Mouse (Mus musculus): Measurements from ENCODE around the gene Rps9. TPM values are rescaled to one million over a fixed set of nuclear protein-coding genes. Genes with fewer than 3 reads are reported as not detected.

Gene Rps9
- 1,151 and 1,302 TPM in 2 replicates for polyA plus RNA-seq (2016; fragmentation: Nextera tagmentation; extraction: Ambion mirVana)

- Histone ChIP-seq H3K27ac (peak within 1 kb of the TSS; percentile 97), H3K4me1 (replicated peaks) (peaks cover 27% of the 10 kb centered on the region), H3K36me3 (peaks cover 70% of the 10 kb centered on the region), H3K9me3 (no peaks in the 10 kb centered on the region), H3K4me3 (peak within 1 kb of the TSS; percentile 89), H3K27me3 (ENCODE audit: insufficient read depth, poor library complexity, severe bottlenecking) (no peaks in the 10 kb centered on the region)
- WGBS, result under 1% methylated on average over 42 of the region's 42 CpGs
- peak; percentile 96 for DNase-seq (ENCODE audit: low spot score)
These were observed at the start of gene Rps9 for GRCm38 (mm10) chr7:3703879-3704441. Rps9 (plus strand) TSS chr7:3703993.

DNA sequence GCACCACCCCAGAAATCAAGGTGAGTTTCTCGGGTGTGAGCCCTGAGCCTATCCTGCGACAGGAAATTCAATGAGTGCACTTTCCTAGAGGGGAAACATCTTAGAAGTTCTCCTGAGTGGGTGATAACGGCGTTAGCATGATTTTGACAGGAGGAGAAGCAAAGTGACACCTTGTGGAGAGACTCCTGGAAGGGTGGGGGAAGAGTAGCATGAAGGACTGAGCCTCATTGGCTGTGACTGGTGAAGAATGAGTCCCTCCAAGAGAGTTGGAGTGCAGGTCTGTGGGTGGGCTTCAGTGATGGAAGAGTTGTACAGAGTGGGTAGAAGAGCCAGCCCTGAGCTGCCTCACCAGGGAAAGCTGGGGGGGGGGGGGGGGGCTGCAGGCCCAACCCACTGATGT, 46.8 kb upstream of the Rps9 start:
- no peaks in the 10 kb centered on the region for H3K27me3 ChIP-seq (ENCODE audit: insufficient read depth, poor library complexity, severe bottlenecking)
- DNase-seq (ENCODE audit: low spot score), result no peak
- peaks cover 100% of the 10 kb centered on the region for H3K36me3 ChIP-seq
- no peaks in the 10 kb centered on the region for H3K9me3 ChIP-seq
- no peak overlapping the region for H3K27ac ChIP-seq
- no peak overlapping the region for H3K4me3 ChIP-seq
- WGBS, result 95% methylated on average over 4 of the region's 4 CpGs
- no peaks in the 10 kb centered on the region for H3K4me1 ChIP-seq (replicated peaks)

- Histone ChIP-seq H3K4me3 (no peak overlapping the region), H3K36me3 (peaks cover 100% of the 10 kb centered on the region), H3K27ac (no peak overlapping the region), H3K9me3 (no peaks in the 10 kb centered on the region), H3K4me1 (replicated peaks) (peaks cover 3% of the 10 kb centered on the region), H3K27me3 (ENCODE audit: insufficient read depth, poor library complexity, severe bottlenecking) (no peaks in the 10 kb centered on the region)
- 96% methylated on average over 14 of the region's 14 CpGs for WGBS
- DNase-seq (ENCODE audit: low spot score), result no peak
These were observed 45.2 kb upstream of the Rps9 start for GRCm38 (mm10) chr7:3658578-3658977.

DNA sequence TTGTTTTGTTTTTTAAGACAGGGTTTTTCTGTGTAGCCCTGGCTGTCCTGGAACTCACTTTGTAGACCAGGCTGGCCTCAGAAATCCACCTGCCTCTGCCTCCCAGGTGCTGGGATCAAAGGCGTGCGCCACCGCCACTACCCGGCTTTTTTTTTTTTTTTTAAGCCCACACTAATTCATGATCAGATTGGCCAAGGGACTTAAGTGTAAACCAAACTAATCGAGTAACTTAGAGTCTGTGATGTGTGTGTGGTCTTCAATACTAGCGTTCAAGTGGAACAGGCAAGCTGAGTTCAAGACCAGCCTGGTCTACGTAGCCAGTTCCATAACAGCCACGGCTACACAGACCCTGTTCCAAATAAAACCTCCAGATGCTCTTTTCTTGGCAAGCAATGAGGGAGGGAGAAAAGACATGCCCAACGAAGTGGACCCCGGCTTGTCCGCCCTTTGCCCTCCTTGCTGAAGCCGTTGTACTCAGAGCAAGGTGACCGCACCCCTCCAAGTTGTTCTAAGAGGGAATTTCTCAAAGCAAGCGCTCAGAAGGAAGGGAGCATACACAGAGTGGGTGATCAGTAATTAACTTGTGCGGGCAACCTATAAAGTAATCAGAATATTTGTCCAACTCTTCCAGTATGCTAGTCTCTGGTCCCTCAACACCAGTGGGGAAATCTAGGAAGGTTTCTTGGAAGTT, 39.1 kb upstream of the Rps9 start:
- Histone ChIP-seq H3K4me3 (peak overlapping the region; percentile 79), H3K4me1 (replicated peaks) (peaks cover 30% of the 10 kb centered on the region), H3K9me3 (no peaks in the 10 kb centered on the region), H3K27me3 (ENCODE audit: insufficient read depth, poor library complexity, severe bottlenecking) (no peaks in the 10 kb centered on the region), H3K36me3 (peaks cover 41% of the 10 kb centered on the region), H3K27ac (peak overlapping the region; percentile 91)
- DNase-seq (ENCODE audit: low spot score), result no peak
- WGBS, result 38% methylated on average over 15 of the region's 15 CpGs

DNA sequence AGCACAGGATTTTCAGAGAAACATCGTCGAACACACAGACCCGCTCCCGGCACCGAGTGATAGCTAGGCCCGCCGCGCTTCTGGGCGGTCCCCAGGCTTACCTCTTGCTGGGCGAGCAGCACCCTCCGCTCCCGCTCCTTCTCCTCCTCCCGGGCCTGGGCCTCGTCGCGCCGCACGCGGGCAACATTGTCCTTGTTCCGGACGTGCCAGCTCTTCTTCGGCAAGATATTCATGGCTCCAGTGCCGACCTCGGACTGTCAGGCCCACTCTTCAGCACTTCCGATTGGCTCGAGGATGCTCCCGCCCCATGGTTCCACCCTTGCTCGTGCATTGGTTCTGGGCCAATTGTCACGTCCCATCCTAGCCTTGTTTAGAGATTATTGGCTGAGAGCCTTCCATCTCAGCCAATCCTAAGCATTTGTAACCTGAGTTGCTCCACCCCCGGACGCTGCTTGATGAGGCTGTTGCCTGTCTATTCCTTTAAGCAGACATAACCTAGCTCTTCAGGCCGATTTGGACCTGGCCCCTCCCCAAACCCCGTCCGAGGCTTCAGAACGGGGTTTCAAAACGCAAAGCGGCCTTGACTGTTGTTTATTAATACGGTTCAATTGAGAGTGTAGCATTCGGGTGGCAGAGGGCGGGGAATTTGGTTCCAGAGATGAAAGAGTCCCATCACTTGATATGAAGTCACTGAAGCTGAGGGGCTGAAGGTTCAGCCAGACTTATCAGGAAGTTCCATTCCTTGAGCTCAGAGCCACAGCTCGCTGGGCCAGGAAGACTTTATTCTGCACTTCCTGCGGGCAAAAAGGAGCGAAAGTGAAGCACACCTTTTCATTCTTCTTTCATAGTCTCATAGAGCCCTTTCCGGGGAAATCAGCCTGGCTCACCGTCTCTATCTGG, 38.3 kb upstream of the Rps9 start, which contains the start of gene Leng1:
Gene Leng1, minus strand, starts transcription at position 626 of the 900 bp plus-strand sequence.
- DNase-seq (ENCODE audit: low spot score), result peak; percentile 93
- H3K4me1 ChIP-seq (replicated peaks), result peaks cover 30% of the 10 kb centered on the region
- no peaks in the 10 kb centered on the region for H3K27me3 ChIP-seq (ENCODE audit: insufficient read depth, poor library complexity, severe bottlenecking)
- H3K36me3 ChIP-seq, result peaks cover 33% of the 10 kb centered on the region
- 5% methylated on average over 45 of the region's 45 CpGs for WGBS
- no peaks in the 10 kb centered on the region for H3K9me3 ChIP-seq
- H3K4me3 ChIP-seq, result peak within 1 kb of the TSS; percentile 79
- H3K27ac ChIP-seq, result peak within 1 kb of the TSS; percentile 91

GRCm38 (mm10) chr7:3666921-3667391, 36.8 kb upstream of the Rps9 start:
- Histone ChIP-seq H3K27ac (no peak overlapping the region), H3K4me1 (replicated peaks) (peaks cover 30% of the 10 kb centered on the region), H3K4me3 (peak overlapping the region; percentile 21), H3K9me3 (no peaks in the 10 kb centered on the region), H3K36me3 (peaks cover 18% of the 10 kb centered on the region), H3K27me3 (ENCODE audit: insufficient read depth, poor library complexity, severe bottlenecking) (no peaks in the 10 kb centered on the region)
- WGBS, result 18% methylated on average over 14 of the region's 14 CpGs
- DNase-seq (ENCODE audit: low spot score), result no peak

GRCm38 (mm10) chr7:3674507-3675227, 29.1 kb upstream of the Rps9 start:
- H3K9me3 ChIP-seq, result no peaks in the 10 kb centered on the region
- 70% methylated on average over 10 of the region's 10 CpGs for WGBS

DNA sequence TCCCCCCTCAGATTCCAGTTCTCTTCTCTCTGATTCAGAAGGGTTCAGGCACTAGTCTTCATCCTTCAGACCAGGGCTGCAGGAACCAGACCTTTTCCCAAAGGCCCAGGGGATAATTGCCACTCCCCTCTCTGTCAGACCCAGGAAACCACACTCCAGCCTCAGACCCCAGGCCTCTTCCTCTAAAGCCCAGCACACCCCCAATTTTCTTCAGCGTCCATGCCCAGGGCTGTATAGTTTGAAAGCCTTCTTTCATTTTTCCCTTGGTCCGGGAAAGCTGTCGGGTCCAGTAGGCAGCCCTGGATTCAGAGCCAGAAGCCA, 28.6 kb upstream of the Rps9 start:
- Histone ChIP-seq H3K4me3 (no peak overlapping the region), H3K9me3 (no peaks in the 10 kb centered on the region), H3K4me1 (replicated peaks) (no peaks in the 10 kb centered on the region), H3K27ac (no peak overlapping the region), H3K36me3 (peaks cover 13% of the 10 kb centered on the region; the same call in 1 of the 2 replicates), H3K27me3 (ENCODE audit: insufficient read depth, poor library complexity, severe bottlenecking) (no peaks in the 10 kb centered on the region)
- DNase-seq (ENCODE audit: low spot score), result no peak
- WGBS, result 76% methylated on average over 3 of the region's 3 CpGs

More at GRCm38 (mm10) chr7:3674507-3675227, 29.1 kb upstream of the Rps9 start:
- H3K4me3 ChIP-seq, result no peak overlapping the region
- H3K27me3 ChIP-seq (ENCODE audit: insufficient read depth, poor library complexity, severe bottlenecking), result no peaks in the 10 kb centered on the region
- peak; percentile 78 for DNase-seq (ENCODE audit: low spot score)
- H3K27ac ChIP-seq, result no peak overlapping the region
- peaks cover 12% of the 10 kb centered on the region; the same call in 1 of the 2 replicates for H3K36me3 ChIP-seq
- H3K4me1 ChIP-seq (replicated peaks), result no peaks in the 10 kb centered on the region

DNA sequence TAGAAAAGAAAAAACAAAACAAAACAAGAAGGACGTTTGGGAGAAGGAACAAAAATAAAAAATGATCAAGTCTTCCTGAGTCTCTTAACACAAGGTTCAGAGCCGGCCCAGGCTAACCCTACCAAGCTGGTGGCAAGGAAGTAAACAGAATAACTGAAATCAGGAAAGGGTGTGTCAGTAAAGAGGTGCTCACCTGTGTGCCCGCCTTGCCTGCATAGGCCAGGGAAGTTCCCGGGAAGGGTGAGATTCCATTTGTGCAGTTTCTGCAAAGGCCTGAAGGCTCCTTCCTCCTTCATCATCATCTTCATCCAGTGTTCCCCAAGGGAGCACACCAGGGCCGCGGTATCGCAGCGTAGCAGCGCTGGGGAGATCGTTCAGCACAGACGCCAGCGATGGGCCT, 27.4 kb upstream of the Rps9 start:
- Histone ChIP-seq H3K27ac (no peak overlapping the region), H3K27me3 (ENCODE audit: insufficient read depth, poor library complexity, severe bottlenecking) (no peaks in the 10 kb centered on the region), H3K4me1 (replicated peaks) (no peaks in the 10 kb centered on the region), H3K4me3 (no peak overlapping the region), H3K9me3 (no peaks in the 10 kb centered on the region), H3K36me3 (peaks cover 16% of the 10 kb centered on the region; the same call in 1 of the 2 replicates)
- 91% methylated on average over 12 of the region's 12 CpGs for WGBS
- DNase-seq (ENCODE audit: low spot score), result no peak

- Histone ChIP-seq H3K27me3 (ENCODE audit: insufficient read depth, poor library complexity, severe bottlenecking) (no peaks in the 10 kb centered on the region), H3K4me3 (no peak within 1 kb of the TSS), H3K9me3 (no peaks in the 10 kb centered on the region), H3K36me3 (peaks cover 16% of the 10 kb centered on the region; the same call in 1 of the 2 replicates), H3K4me1 (replicated peaks) (no peaks in the 10 kb centered on the region), H3K27ac (no peak within 1 kb of the TSS)
- WGBS, result 57% methylated on average over 9 of the region's 9 CpGs
- no peak for DNase-seq (ENCODE audit: low spot score)
These were observed 26.5 kb upstream of the Rps9 start, which contains the start of gene Tmc4 for GRCm38 (mm10) chr7:3677342-3677741. Tmc4 (minus strand) TSS chr7:3677553.

DNA sequence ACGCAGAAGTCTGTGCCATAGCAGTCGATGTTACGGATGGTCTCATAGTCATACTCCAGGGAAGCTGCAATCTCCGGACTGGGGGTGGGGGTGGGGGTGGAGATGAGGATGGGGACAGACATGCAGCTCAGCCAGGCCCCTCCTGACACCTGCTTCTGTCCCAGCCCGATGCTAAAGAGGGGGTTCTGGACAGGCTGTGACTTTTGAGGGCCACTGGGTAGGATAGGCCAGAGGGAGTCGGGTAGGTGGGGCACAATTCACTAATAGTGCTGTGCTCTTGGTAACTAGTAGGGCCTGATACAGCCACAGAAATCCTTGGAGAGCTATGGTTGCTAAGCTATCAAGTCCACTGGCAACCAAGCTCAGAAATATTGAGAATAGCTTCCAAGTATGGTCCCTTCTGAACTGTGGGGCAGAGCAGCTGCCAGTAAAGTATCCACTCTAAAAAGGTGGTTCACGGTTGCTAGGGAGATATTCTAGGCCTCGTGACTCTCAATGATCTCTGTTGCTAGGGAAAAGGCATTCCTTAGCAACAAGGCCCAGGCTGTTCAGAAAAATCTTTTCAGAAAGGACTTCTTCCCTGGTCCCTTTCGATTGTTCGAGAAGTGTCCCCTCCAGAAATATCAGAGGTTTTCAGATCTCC, 19.8 kb upstream of the Rps9 start:
- WGBS, result 68% methylated on average over 10 of the region's 10 CpGs
- Histone ChIP-seq H3K36me3 (peaks cover 57% of the 10 kb centered on the region), H3K9me3 (no peaks in the 10 kb centered on the region), H3K27ac (peak overlapping the region; percentile 74), H3K4me3 (no peak overlapping the region), H3K4me1 (replicated peaks) (peaks cover 24% of the 10 kb centered on the region), H3K27me3 (ENCODE audit: insufficient read depth, poor library complexity, severe bottlenecking) (no peaks in the 10 kb centered on the region)
- no peak for DNase-seq (ENCODE audit: low spot score)

DNA sequence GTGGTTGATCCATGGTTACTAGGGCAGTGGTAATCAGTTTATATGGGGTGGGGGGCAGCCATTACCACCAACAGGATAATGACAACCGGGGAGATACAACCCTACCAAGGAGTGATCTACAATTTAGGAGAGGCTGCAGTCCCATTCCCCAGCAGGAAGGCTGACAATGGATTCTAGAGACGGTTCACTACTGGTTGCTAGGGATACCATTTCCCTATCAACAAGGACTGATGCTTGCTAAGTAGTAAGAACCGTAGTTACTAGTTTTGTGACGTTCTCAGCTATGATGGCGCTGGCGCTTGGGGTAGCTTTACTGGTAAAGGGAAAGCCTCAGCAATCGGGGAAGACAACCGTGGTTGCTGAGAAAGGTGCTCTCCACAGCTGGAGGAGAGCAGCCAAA, 19.1 kb upstream of the Rps9 start:
- H3K36me3 ChIP-seq, result peaks cover 53% of the 10 kb centered on the region
- H3K4me3 ChIP-seq, result no peak overlapping the region
- no peak for DNase-seq (ENCODE audit: low spot score)
- H3K27me3 ChIP-seq (ENCODE audit: insufficient read depth, poor library complexity, severe bottlenecking), result no peaks in the 10 kb centered on the region
- no peaks in the 10 kb centered on the region for H3K9me3 ChIP-seq
- WGBS, result 79% methylated on average over 8 of the region's 8 CpGs
- H3K4me1 ChIP-seq (replicated peaks), result peaks cover 24% of the 10 kb centered on the region
- peak overlapping the region; percentile 37; the same call in 1 of the 2 replicates for H3K27ac ChIP-seq
